Mouse (Mus musculus) embryonic facial prominence, embryonic 11.5 days (tissue): ENCODE results near the gene Agpat3. TPM values are rescaled to one million over a fixed set of nuclear protein-coding genes. Genes with fewer than 3 reads are reported as not detected.

ENCODE experiments used
- ATAC-seq: fragments of 200-750 bp; cut with Nextera tagmentation; replicated peaks from 2 replicates; pipeline ENCODE4 v1.8.0; 2017; ENCODE audit warnings: low read depth; ENCODE audit not compliant: insufficient number of reproducible peaks, low FRiP score, low TSS enrichment
- DNase-seq: peaks from one replicate; pipeline ENCODE4 v3.0.0-alpha.2; 2015; ENCODE audit warnings: low spot score
- H3K27ac ChIP-seq: fragments of 300-500 bp; sonication (generic); replicated peaks from 2 replicates; pipeline ENCODE4 v1.5.1; 2014; ENCODE audit warnings: mild to moderate bottlenecking, low read depth, low read length, control low read depth
- H3K27me3 ChIP-seq: fragments of 300-500 bp; sonication (generic); 2 replicates; pipeline ENCODE4 v1.6.1; 2014; ENCODE audit warnings: mild to moderate bottlenecking, low read length, moderate library complexity, mixed read lengths; ENCODE audit not compliant: control insufficient read depth, insufficient read depth
- H3K36me3 ChIP-seq: fragments of 300-500 bp; sonication (generic); replicated peaks from 2 replicates; pipeline ENCODE4 v1.6.1; 2014; ENCODE audit warnings: low read depth, mild to moderate bottlenecking, low read length, moderate library complexity, mixed read lengths; ENCODE audit not compliant: control insufficient read depth, insufficient read depth
- H3K4me1 ChIP-seq: fragments of 300-500 bp; sonication (generic); 2 replicates; pipeline ENCODE4 v1.6.1; 2014; ENCODE audit warnings: low read length, mixed read lengths; ENCODE audit not compliant: control insufficient read depth, insufficient read depth
- H3K4me2 ChIP-seq: fragments of 300-500 bp; sonication (generic); 2 replicates; pipeline ENCODE4 v1.6.1; 2014; ENCODE audit warnings: low read depth, mild to moderate bottlenecking, control low read depth, low read length, moderate library complexity
- H3K4me3 ChIP-seq: fragments of 300-500 bp; sonication (generic); 2 replicates; pipeline ENCODE4 v1.5.1; 2014; ENCODE audit warnings: low read depth, low read length, control low read depth
- H3K9ac ChIP-seq: fragments of 300-500 bp; sonication (generic); replicated peaks from 2 replicates; pipeline ENCODE4 v1.6.1; 2014; ENCODE audit warnings: mild to moderate bottlenecking, control low read depth, low read length
- H3K9me3 ChIP-seq: fragments of 300-500 bp; sonication (generic); replicated peaks from 2 replicates; pipeline ENCODE4 v1.6.1; 2016; ENCODE audit warnings: mild to moderate bottlenecking, low read length, inconsistent platforms, mixed read lengths; ENCODE audit not compliant: control insufficient read depth
- WGBS: fragments of 180-500 bp; shearing (Covaris S2); extraction: QIAGEN DNeasy Blood & Tissue Kit; methylation state at CpG from one replicate; pipeline ENCODE4 v1.1.7; 2014; 5-methylcytosine and 5-hydroxymethylcytosine counted together
- polyA plus RNA-seq: library from polyadenylated mRNA; unstranded; fragments of >200 nt; fragmentation: Nextera tagmentation; extraction: Ambion mirVana; gene quantifications from 2 replicates; pipeline ENCODE4 v1.2.1, GENCODE M21; 2014

Gene Agpat3
- polyA plus RNA-seq, 1 experiment from 2014 or later, result 32.8 TPM

DNA sequence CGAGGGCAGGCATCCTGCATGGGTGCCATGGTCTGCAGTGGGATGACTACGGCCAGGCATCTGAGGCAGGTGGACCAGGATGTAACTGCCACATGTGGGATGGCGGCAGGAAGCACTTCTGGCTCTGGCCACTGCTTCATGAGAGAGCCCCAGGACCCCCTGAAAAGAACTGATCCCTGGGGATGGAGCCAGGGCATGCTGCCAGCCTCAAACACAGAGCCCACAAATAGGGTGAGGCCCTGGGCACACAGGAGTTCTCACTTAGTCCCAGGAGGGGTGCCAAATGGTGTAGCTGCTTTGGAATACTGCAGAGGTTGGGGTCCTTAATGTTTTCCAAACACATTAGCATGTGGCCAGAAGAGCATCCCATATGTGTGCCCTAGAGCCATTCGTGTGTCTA is 66.3 kb downstream of the Agpat3 start:
- H3K36me3 ChIP-seq, result no peaks in the 10 kb centered on the region; the same call in 1 of the 2 replicates
- ATAC-seq (no peak), DNase-seq (no peak)
- H3K9me3 ChIP-seq, result no peaks in the 10 kb centered on the region
- no peaks in the 10 kb centered on the region for H3K4me1 ChIP-seq
- no peak overlapping the region for H3K27ac ChIP-seq
- 84% methylated on average over 4 of the region's 4 CpGs for WGBS
- no peak overlapping the region for H3K4me2 ChIP-seq
- no peak overlapping the region for H3K9ac ChIP-seq
- no peaks in the 10 kb centered on the region for H3K27me3 ChIP-seq
- H3K4me3 ChIP-seq, result no peak overlapping the region

DNA sequence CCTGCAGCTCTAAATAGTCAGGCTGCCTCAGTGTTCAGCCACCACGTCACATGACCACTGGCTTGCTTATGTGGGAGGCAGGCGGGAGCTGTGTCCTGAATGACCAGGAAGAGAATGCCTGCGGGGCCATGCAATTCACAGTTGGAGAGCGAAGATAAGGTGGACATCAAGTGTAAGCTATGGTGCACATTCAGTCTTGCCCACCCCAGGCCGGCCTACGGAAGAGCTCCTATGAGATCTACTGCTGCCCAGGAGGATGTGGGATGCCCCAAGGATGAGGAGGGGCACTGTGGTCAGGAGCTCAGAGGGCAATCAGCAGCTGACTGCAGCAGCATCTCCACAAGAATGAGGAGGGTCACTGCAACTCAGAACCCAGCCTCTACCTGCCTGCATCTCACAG is 66.9 kb downstream of the Agpat3 start:
- Histone ChIP-seq H3K4me2 (no peak overlapping the region), H3K9ac (no peak overlapping the region), H3K36me3 (no peaks in the 10 kb centered on the region; the same call in 1 of the 2 replicates), H3K4me3 (no peak overlapping the region), H3K9me3 (no peaks in the 10 kb centered on the region), H3K27ac (no peak overlapping the region), H3K27me3 (no peaks in the 10 kb centered on the region), H3K4me1 (no peaks in the 10 kb centered on the region)
- no peak for DNase-seq
- 88% methylated on average over 6 of the region's 6 CpGs for WGBS
- no peak for ATAC-seq

DNA sequence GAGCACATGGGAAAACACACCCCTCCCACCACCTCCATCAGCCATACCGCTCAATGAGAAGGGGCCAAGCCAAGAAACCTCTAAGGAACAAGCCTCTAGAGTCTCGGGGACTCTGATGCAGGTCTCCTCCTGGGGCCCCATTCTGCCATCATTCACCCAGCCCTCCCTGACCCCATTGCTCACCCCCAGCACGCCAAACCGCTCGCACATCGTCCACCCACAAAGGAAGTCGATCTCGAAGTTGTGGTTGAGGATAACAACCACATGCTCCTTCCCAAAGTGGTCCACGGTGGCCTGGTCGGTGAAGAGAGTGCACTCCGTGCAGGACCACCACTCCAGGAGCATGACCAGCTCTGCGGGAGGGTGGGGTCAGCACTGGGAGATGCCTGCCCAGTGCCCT is 67.5 kb downstream of the Agpat3 start:
- DNase-seq (no peak), ATAC-seq (no peak)
- no peak overlapping the region for H3K27ac ChIP-seq
- 86% methylated on average over 12 of the region's 12 CpGs for WGBS
- H3K4me2 ChIP-seq, result no peak overlapping the region
- no peaks in the 10 kb centered on the region for H3K27me3 ChIP-seq
- no peak overlapping the region for H3K9ac ChIP-seq
- no peak overlapping the region for H3K4me3 ChIP-seq
- H3K9me3 ChIP-seq, result no peaks in the 10 kb centered on the region
- no peaks in the 10 kb centered on the region for H3K4me1 ChIP-seq
- no peaks in the 10 kb centered on the region; the same call in 1 of the 2 replicates for H3K36me3 ChIP-seq

DNA sequence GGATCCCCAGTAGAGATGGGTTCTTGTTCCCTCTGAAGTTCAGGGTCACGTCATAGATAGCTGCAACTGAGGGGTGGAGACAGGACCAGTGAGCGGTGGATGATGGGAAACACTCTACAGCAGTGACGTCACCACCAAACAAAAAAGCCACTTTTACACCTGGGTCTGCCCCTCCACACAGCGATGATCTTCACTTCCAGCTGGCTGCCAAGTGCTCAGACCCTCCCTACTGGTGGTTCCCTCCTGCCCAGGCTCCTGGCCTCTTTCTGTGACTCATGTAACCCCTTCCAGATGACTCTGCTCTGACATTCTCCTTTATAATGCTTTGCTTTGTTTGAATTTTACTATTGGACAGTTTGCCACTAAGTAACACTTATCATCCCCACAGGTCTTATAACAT is 69.9 kb downstream of the Agpat3 start:
- ATAC-seq (no peak), DNase-seq (no peak)
- Histone ChIP-seq H3K9me3 (no peaks in the 10 kb centered on the region), H3K9ac (no peak overlapping the region), H3K27ac (no peak overlapping the region), H3K27me3 (no peaks in the 10 kb centered on the region), H3K4me3 (no peak overlapping the region), H3K4me2 (no peak overlapping the region), H3K4me1 (no peaks in the 10 kb centered on the region), H3K36me3 (no peaks in the 10 kb centered on the region; the same call in 1 of the 2 replicates)
- 91% methylated on average over 4 of the region's 4 CpGs for WGBS

DNA sequence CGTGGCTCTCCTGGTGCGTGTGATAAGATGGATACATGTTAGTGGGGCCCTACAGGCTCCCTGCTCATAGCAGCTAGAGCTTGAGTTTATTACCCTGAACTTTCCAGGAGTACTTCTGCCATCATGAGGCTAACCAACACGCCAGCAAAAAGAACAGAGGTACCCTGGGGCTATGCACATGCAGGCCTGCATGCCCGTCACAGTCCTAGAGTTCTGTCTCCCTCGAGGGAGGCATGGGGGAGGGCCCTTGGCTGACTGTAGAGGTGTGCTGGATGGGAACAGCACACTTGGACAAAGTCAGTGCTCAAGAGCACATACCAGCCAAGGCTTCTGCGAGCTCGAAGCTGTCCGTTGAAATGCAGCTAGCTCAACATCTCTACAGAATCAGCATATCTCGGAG is 71.8 kb downstream of the Agpat3 start:
- WGBS, result 88% methylated on average over 9 of the region's 9 CpGs
- H3K9me3 ChIP-seq, result no peaks in the 10 kb centered on the region
- no peak overlapping the region for H3K4me3 ChIP-seq
- H3K27me3 ChIP-seq, result no peaks in the 10 kb centered on the region
- H3K36me3 ChIP-seq, result no peaks in the 10 kb centered on the region; the same call in 1 of the 2 replicates
- no peaks in the 10 kb centered on the region for H3K4me1 ChIP-seq
- ATAC-seq (no peak), DNase-seq (no peak)
- H3K27ac ChIP-seq, result no peak overlapping the region
- H3K4me2 ChIP-seq, result no peak overlapping the region
- no peak overlapping the region for H3K9ac ChIP-seq

DNA sequence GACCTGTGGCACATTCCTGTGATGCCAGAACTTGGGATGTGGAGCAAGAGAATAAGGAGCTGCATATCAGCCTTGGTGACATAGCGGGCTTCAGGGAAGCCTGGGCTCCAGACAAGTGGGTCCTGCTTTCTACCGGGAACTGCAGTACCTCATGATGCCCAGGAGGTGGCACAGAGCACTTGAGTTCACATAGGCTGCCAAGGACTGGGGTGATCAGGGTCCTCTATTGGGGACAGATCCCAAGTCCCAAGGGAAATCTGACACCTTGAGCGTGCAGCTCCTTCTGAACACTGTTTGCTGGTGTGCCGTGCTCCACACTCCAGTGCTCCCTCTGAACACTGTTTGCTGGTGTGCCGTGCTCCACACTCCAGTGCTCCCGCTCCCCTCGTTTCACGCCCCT is 73.1 kb downstream of the Agpat3 start:
- WGBS, result 55% methylated on average over 8 of the region's 8 CpGs
- H3K4me3 ChIP-seq, result no peak overlapping the region
- no peak overlapping the region for H3K27ac ChIP-seq
- no peaks in the 10 kb centered on the region; the same call in 1 of the 2 replicates for H3K36me3 ChIP-seq
- ATAC-seq, result peak; percentile 22; the same call in 1 of the 2 replicates
- H3K4me2 ChIP-seq, result no peak overlapping the region
- no peaks in the 10 kb centered on the region for H3K27me3 ChIP-seq
- no peaks in the 10 kb centered on the region for H3K9me3 ChIP-seq
- H3K4me1 ChIP-seq, result no peaks in the 10 kb centered on the region
- no peak overlapping the region for H3K9ac ChIP-seq
- DNase-seq, result peak; percentile 75

DNA sequence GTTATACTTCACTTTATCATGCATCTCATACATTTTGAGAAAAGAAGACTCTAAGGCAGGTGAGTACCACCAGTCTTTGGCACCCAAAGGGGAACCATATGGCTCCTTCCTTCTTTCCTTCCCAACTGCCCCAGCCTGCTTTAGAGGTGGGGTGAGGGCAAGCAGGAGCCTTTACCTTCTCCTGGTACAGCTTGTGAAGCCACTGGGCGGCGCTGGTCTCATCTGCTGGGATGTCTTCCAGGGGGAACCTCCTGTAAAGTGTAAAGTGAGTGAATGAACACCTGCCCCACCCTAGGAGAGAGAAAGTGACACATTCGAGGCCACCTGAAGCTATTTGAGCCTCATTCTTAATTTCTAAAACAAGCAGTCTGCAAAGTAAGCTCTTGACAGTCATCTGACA is 74.5 kb downstream of the Agpat3 start:
- Histone ChIP-seq H3K27ac (no peak overlapping the region), H3K9ac (no peak overlapping the region), H3K4me2 (no peak overlapping the region), H3K4me1 (no peaks in the 10 kb centered on the region), H3K36me3 (no peaks in the 10 kb centered on the region; the same call in 1 of the 2 replicates), H3K4me3 (no peak overlapping the region), H3K9me3 (no peaks in the 10 kb centered on the region), H3K27me3 (no peaks in the 10 kb centered on the region)
- DNase-seq (no peak), ATAC-seq (no peak)
- 72% methylated on average over 3 of the region's 3 CpGs for WGBS

DNA sequence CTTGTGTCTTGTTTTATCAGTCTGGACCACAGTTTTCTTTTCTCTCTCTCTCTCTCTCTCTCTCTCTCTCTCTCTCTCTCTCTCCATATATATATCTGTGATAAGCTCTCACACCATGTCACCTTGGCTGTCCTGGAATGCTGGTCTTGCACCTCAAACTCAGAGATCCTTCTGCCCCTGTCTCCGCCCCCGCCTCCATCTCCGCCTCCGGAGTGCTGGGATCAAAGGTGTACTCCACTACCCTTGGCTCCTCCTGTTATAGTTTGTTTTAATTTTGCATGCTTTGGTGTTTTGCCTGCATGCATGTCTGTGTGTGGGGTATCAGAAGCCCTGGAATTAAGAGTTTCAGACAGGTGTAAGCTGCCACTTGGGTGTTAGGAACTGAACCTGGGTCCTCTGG is 76.0 kb downstream of the Agpat3 start:
- ATAC-seq, result no peak
- Histone ChIP-seq H3K27me3 (no peaks in the 10 kb centered on the region), H3K36me3 (no peaks in the 10 kb centered on the region; the same call in 1 of the 2 replicates)

More for the DNA sequence above, 76.0 kb downstream of the Agpat3 start:
- Histone ChIP-seq H3K27ac (no peak overlapping the region), H3K9ac (no peak overlapping the region), H3K9me3 (no peaks in the 10 kb centered on the region), H3K4me1 (no peaks in the 10 kb centered on the region), H3K4me3 (no peak overlapping the region), H3K4me2 (no peak overlapping the region)
- 88% methylated on average over 4 of the region's 4 CpGs for WGBS
- no peak for DNase-seq
